Mouse (Mus musculus): ENCODE measurements around the gene Mymk. TPM values are rescaled to one million over a fixed set of nuclear protein-coding genes. Genes with fewer than 3 reads are reported as not detected.

The Mymk gene
- not detected for total RNA-seq (2023)

GRCm38 (mm10) chr2:27071978-27072377 is at the start of gene Mymk:
Gene Mymk, minus strand, starts transcription at chr2:27072179.

GRCm38 (mm10) chr2:27079152-27079584 is 7.2 kb upstream of the Mymk start, which contains the start of gene Adamtsl2:
Gene Adamtsl2, plus strand, starts transcription at chr2:27079379.

DNA sequence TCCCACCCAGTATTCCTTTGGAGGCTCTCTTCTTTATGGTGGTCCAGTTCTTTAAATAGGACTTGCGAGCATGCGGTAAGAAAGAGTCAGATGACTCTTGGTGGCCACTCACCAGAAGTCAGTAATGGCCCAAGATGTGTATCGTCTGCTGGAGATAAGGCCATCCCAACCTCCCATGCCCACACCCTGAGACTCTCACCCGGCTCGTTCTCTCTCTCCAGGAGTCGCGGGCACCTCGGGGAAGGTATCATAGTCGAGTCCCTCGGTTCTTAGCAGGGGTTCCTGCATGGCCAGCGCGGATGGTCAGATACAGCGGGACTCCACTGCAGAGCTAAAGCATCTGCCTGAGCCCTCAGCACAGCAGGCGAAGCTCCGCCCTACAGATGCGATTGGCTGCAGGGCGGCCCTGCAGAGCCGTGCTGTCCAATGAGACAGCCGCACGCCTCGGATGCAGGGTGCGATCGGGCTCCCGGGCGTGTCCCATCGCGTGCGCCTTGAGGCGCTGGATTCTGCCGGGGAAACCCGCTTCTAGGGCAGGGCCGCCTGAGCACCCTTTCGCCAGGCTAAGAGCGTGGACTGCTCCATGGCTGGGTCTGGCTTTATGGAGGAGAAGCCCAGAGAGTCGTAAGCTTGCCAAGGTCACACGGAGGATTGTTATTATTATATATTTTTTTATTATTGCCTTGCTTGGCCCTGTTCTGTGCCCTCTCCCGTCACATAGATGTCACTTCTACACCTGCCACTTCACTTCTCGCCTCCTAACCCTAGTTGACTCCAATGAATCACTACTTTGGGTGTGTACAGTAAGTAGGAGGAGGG is 44.2 kb downstream of the Mymk start, which contains the start of gene Slc2a6:
Gene Slc2a6 (minus strand): TSS at position 381 of the 819 bp plus-strand sequence.

Other genes with a start within 250 kb of the Mymk start
- gene Abo, start 207.2 kb downstream of the Mymk start, total RNA-seq (2023) = not detected
- 59.3 TPM for gene Surf6, start 169.3 kb downstream of the Mymk start, total RNA-seq (2023)
- gene Med22, start 161.5 kb downstream of the Mymk start, total RNA-seq (2023) = 20.6 TPM
- 873 TPM for gene Rpl7a, start 161.4 kb downstream of the Mymk start, total RNA-seq (2023)
- 42.9 TPM for gene Surf2, start 155.8 kb downstream of the Mymk start, total RNA-seq (2023)
- 67.4 TPM for gene Surf1, start 155.6 kb downstream of the Mymk start, total RNA-seq (2023)
- 75.3 TPM for gene Surf4, start 138.3 kb downstream of the Mymk start, total RNA-seq (2023)
- not detected for gene Stkld1, start 138.1 kb downstream of the Mymk start, total RNA-seq (2023)
- gene Rexo4, start 107.8 kb downstream of the Mymk start, total RNA-seq (2023) = 72.2 TPM
- gene Adamts13, start 98.8 kb downstream of the Mymk start, total RNA-seq (2023) = not detected
- 37.2 TPM for gene Cacfd1, start 62.3 kb downstream of the Mymk start, total RNA-seq (2023)
- 1.6 TPM for gene Slc2a6, start 44.2 kb downstream of the Mymk start, total RNA-seq (2023)
- gene Adamtsl2, start 7.2 kb upstream of the Mymk start, total RNA-seq (2023) = 0.59 TPM
- 0.18 TPM for gene Fam163b, start 70.3 kb upstream of the Mymk start, total RNA-seq (2023)
- gene Dbh, start 93.1 kb upstream of the Mymk start, total RNA-seq (2023) = not detected
- gene Sardh, start 176.2 kb upstream of the Mymk start, total RNA-seq (2023) = 1.6 TPM